Mouse (Mus musculus): ENCODE results near the gene Ank2. TPM values are rescaled to one million over a fixed set of nuclear protein-coding genes. Genes with fewer than 3 reads are reported as not detected.
"Not testable (repeated sequence)": the region's sequence is repeated elsewhere in the genome, so short reads cannot be mapped to it uniquely, and the experiment has no call there.

The Ank2 gene
- polyA plus RNA-seq, 1 experiment from 2014 or later: 49.5 TPM

DNA sequence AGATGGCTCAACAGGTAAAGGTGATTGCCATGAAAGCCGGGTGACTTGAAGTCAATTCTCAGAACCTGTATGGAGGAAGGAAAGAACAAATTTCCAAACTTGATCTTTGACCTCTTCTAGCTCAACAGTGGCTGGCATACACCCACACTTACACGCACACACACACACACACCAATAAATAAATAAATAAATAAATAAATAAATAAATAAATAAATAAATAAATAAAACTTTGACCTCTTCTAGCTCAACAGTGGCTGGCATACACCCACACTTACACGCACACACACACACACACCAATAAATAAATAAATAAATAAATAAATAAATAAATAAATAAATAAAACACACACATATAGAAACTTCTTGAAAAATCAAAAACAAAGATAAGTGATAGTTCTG lies 98.7 kb downstream of the Ank2 start:
- H3K27me3 ChIP-seq (ENCODE audit: control insufficient read depth, insufficient read depth, low read length); H3K9ac ChIP-seq (ENCODE audit: low read length); H3K4me3 ChIP-seq (ENCODE audit: control insufficient read depth in 1 of 2, insufficient read depth in 1 of 2, low read depth in 1 of 2, low read length in 2 of 2); H3K27ac ChIP-seq (replicated peaks in 1 of 2; ENCODE audit: control insufficient read depth in 1 of 2, insufficient read depth in 1 of 2, low read depth in 2 of 2, low read length in 2 of 2); H3K9me3 ChIP-seq (ENCODE audit: control insufficient read depth, low read length); H3K4me1 ChIP-seq (ENCODE audit: control insufficient read depth in 2 of 2, insufficient read depth in 2 of 2, low read length in 2 of 2); H3K4me2 ChIP-seq (ENCODE audit: low read length); ATAC-seq (ENCODE audit: insufficient number of reproducible peaks, insufficient read depth, low FRiP score, low read depth); H3K36me3 ChIP-seq (ENCODE audit: control insufficient read depth, insufficient read depth, low read length): not testable (repeated sequence)
- 94% methylated on average over 3 of the region's 3 CpGs for WGBS

GRCm38 (mm10) chr3:127397774-127398173 lies 101.4 kb downstream of the Ank2 start:
- ATAC-seq (ENCODE audit: insufficient number of reproducible peaks, insufficient read depth, low FRiP score, low read depth): no peak
- no peaks in the 10 kb centered on the region for H3K4me1 ChIP-seq (ENCODE audit: control insufficient read depth in 2 of 2, insufficient read depth in 2 of 2, low read length in 2 of 2)
- H3K36me3 ChIP-seq (ENCODE audit: control insufficient read depth, insufficient read depth, low read length): no peaks in the 10 kb centered on the region
- H3K9me3 ChIP-seq (ENCODE audit: control insufficient read depth, low read length): no peaks in the 10 kb centered on the region
- no peak overlapping the region for H3K27ac ChIP-seq (replicated peaks in 1 of 2; ENCODE audit: control insufficient read depth in 1 of 2, insufficient read depth in 1 of 2, low read depth in 2 of 2, low read length in 2 of 2)
- no peak overlapping the region for H3K4me3 ChIP-seq (ENCODE audit: control insufficient read depth in 1 of 2, insufficient read depth in 1 of 2, low read depth in 1 of 2, low read length in 2 of 2)
- H3K27me3 ChIP-seq (ENCODE audit: control insufficient read depth, insufficient read depth, low read length): no peaks in the 10 kb centered on the region
- WGBS: 86% methylated on average over 9 of the region's 9 CpGs
- H3K9ac ChIP-seq (ENCODE audit: low read length): no peak overlapping the region
- no peak overlapping the region for H3K4me2 ChIP-seq (ENCODE audit: low read length)

GRCm38 (mm10) chr3:127395202-127395601 lies 103.9 kb downstream of the Ank2 start:
- no peaks in the 10 kb centered on the region for H3K36me3 ChIP-seq (ENCODE audit: control insufficient read depth, insufficient read depth, low read length)
- no peak overlapping the region for H3K9ac ChIP-seq (ENCODE audit: low read length)
- ATAC-seq (ENCODE audit: insufficient number of reproducible peaks, insufficient read depth, low FRiP score, low read depth): no peak
- no peak overlapping the region for H3K4me2 ChIP-seq (ENCODE audit: low read length)
- H3K27me3 ChIP-seq (ENCODE audit: control insufficient read depth, insufficient read depth, low read length): no peaks in the 10 kb centered on the region
- no peak overlapping the region for H3K4me3 ChIP-seq (ENCODE audit: control insufficient read depth in 1 of 2, insufficient read depth in 1 of 2, low read depth in 1 of 2, low read length in 2 of 2)
- no peaks in the 10 kb centered on the region for H3K4me1 ChIP-seq (ENCODE audit: control insufficient read depth in 2 of 2, insufficient read depth in 2 of 2, low read length in 2 of 2)
- no peak overlapping the region for H3K27ac ChIP-seq (replicated peaks in 1 of 2; ENCODE audit: control insufficient read depth in 1 of 2, insufficient read depth in 1 of 2, low read depth in 2 of 2, low read length in 2 of 2)
- WGBS: 78% methylated on average over 8 of the region's 8 CpGs
- H3K9me3 ChIP-seq (ENCODE audit: control insufficient read depth, low read length): no peaks in the 10 kb centered on the region

DNA sequence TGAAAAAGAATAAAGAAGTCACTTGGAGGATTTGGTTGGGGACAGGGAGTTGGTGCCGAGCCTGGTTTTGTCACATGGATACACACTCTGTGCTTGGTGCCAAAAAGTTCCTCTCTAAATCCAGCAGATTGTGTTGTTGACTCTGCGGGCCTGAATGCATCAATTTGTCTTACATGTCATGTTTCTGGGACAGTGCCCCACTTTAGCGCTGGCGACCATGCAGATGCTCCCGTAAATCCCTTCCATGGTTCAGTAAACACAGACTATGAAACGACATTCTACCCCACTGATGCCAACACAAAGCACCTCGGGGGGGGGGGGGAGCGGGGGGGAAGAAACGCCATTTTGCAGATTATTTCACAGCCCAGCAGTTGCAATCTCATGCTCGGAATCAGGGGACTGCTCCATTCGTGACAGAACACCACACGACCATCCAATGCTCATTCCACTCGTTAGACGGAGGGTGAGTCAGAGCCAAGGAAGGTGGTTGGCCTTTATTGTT lies 112.1 kb downstream of the Ank2 start:
- Histone ChIP-seq H3K4me3 (ENCODE audit: control insufficient read depth in 1 of 2, insufficient read depth in 1 of 2, low read depth in 1 of 2, low read length in 2 of 2) (no peak overlapping the region), H3K4me1 (ENCODE audit: control insufficient read depth in 2 of 2, insufficient read depth in 2 of 2, low read length in 2 of 2) (no peaks in the 10 kb centered on the region), H3K36me3 (ENCODE audit: control insufficient read depth, insufficient read depth, low read length) (no peaks in the 10 kb centered on the region), H3K4me2 (ENCODE audit: low read length) (no peak overlapping the region), H3K9ac (ENCODE audit: low read length) (no peak overlapping the region), H3K27ac (replicated peaks in 1 of 2; ENCODE audit: control insufficient read depth in 1 of 2, insufficient read depth in 1 of 2, low read depth in 2 of 2, low read length in 2 of 2) (no peak overlapping the region), H3K9me3 (ENCODE audit: control insufficient read depth, low read length) (no peaks in the 10 kb centered on the region), H3K27me3 (ENCODE audit: control insufficient read depth, insufficient read depth, low read length) (no peaks in the 10 kb centered on the region)
- no peak for ATAC-seq (ENCODE audit: insufficient number of reproducible peaks, insufficient read depth, low FRiP score, low read depth)
- 83% methylated on average over 14 of the region's 14 CpGs for WGBS

- no peak overlapping the region for H3K4me2 ChIP-seq (ENCODE audit: low read length)
- H3K9ac ChIP-seq (ENCODE audit: low read length): no peak overlapping the region
- WGBS: 90% methylated on average over 3 of the region's 3 CpGs
- H3K27ac ChIP-seq (replicated peaks in 1 of 2; ENCODE audit: control insufficient read depth in 1 of 2, insufficient read depth in 1 of 2, low read depth in 2 of 2, low read length in 2 of 2): no peak overlapping the region
- no peak overlapping the region for H3K4me3 ChIP-seq (ENCODE audit: control insufficient read depth in 1 of 2, insufficient read depth in 1 of 2, low read depth in 1 of 2, low read length in 2 of 2)
- no peaks in the 10 kb centered on the region for H3K4me1 ChIP-seq (ENCODE audit: control insufficient read depth in 2 of 2, insufficient read depth in 2 of 2, low read length in 2 of 2)
- H3K27me3 ChIP-seq (ENCODE audit: control insufficient read depth, insufficient read depth, low read length): no peaks in the 10 kb centered on the region
- no peak for ATAC-seq (ENCODE audit: insufficient number of reproducible peaks, insufficient read depth, low FRiP score, low read depth)
- no peaks in the 10 kb centered on the region for H3K36me3 ChIP-seq (ENCODE audit: control insufficient read depth, insufficient read depth, low read length)
- no peaks in the 10 kb centered on the region for H3K9me3 ChIP-seq (ENCODE audit: control insufficient read depth, low read length)
These were observed 115.9 kb downstream of the Ank2 start for GRCm38 (mm10) chr3:127383231-127383630.

- Histone ChIP-seq H3K4me2 (ENCODE audit: low read length) (no peak overlapping the region), H3K9ac (ENCODE audit: low read length) (no peak overlapping the region), H3K27ac (replicated peaks in 1 of 2; ENCODE audit: control insufficient read depth in 1 of 2, insufficient read depth in 1 of 2, low read depth in 2 of 2, low read length in 2 of 2) (no peak overlapping the region), H3K9me3 (ENCODE audit: control insufficient read depth, low read length) (no peaks in the 10 kb centered on the region), H3K36me3 (ENCODE audit: control insufficient read depth, insufficient read depth, low read length) (no peaks in the 10 kb centered on the region), H3K4me1 (ENCODE audit: control insufficient read depth in 2 of 2, insufficient read depth in 2 of 2, low read length in 2 of 2) (no peaks in the 10 kb centered on the region), H3K27me3 (ENCODE audit: control insufficient read depth, insufficient read depth, low read length) (no peaks in the 10 kb centered on the region), H3K4me3 (ENCODE audit: control insufficient read depth in 1 of 2, insufficient read depth in 1 of 2, low read depth in 1 of 2, low read length in 2 of 2) (no peak overlapping the region)
- ATAC-seq (ENCODE audit: insufficient number of reproducible peaks, insufficient read depth, low FRiP score, low read depth): no peak
- 79% methylated on average over 8 of the region's 8 CpGs for WGBS
These were observed 122.2 kb downstream of the Ank2 start for GRCm38 (mm10) chr3:127376901-127377460.

- WGBS: 62% methylated on average over 11 of the region's 11 CpGs
- Histone ChIP-seq H3K27me3 (ENCODE audit: control insufficient read depth, insufficient read depth, low read length) (no peaks in the 10 kb centered on the region), H3K4me3 (ENCODE audit: control insufficient read depth in 1 of 2, insufficient read depth in 1 of 2, low read depth in 1 of 2, low read length in 2 of 2) (no peak overlapping the region), H3K9me3 (ENCODE audit: control insufficient read depth, low read length) (no peaks in the 10 kb centered on the region), H3K4me1 (ENCODE audit: control insufficient read depth in 2 of 2, insufficient read depth in 2 of 2, low read length in 2 of 2) (no peaks in the 10 kb centered on the region), H3K27ac (replicated peaks in 1 of 2; ENCODE audit: control insufficient read depth in 1 of 2, insufficient read depth in 1 of 2, low read depth in 2 of 2, low read length in 2 of 2) (no peak overlapping the region), H3K9ac (ENCODE audit: low read length) (no peak overlapping the region), H3K4me2 (ENCODE audit: low read length) (no peak overlapping the region), H3K36me3 (ENCODE audit: control insufficient read depth, insufficient read depth, low read length) (no peaks in the 10 kb centered on the region)
- no peak for ATAC-seq (ENCODE audit: insufficient number of reproducible peaks, insufficient read depth, low FRiP score, low read depth)
These were observed 123.0 kb downstream of the Ank2 start for GRCm38 (mm10) chr3:127375956-127376660.

Measured in heart, embryonic 14.5 days (tissue).